Mouse (Mus musculus) ovary, postnatal 10 days (tissue): ENCODE measurements around the gene Lingo1.

Experiments used
- DNase-seq: peaks from one replicate; pipeline ENCODE4 v3.0.0; 2022; ENCODE audit warnings: low spot score

Lingo1 gene

GRCm38 (mm10) chr9:56678929-56679681, 117.2 kb downstream of the Lingo1 start:
- no peak for DNase-seq

- no peak for DNase-seq
These were observed 120.6 kb downstream of the Lingo1 start for GRCm38 (mm10) chr9:56675696-56676095.

- DNase-seq, result no peak
These were observed 126.6 kb downstream of the Lingo1 start for GRCm38 (mm10) chr9:56669605-56670221.

GRCm38 (mm10) chr9:56664136-56664535, 132.1 kb downstream of the Lingo1 start:
- DNase-seq, result no peak

- DNase-seq, result no peak
These were observed 133.3 kb downstream of the Lingo1 start for GRCm38 (mm10) chr9:56662946-56663345.

- no peak for DNase-seq
These were observed 133.9 kb downstream of the Lingo1 start for GRCm38 (mm10) chr9:56662405-56662804.

GRCm38 (mm10) chr9:56661217-56661840, 134.9 kb downstream of the Lingo1 start:
- DNase-seq, result no peak

- DNase-seq, result no peak
These were observed 137.7 kb downstream of the Lingo1 start for GRCm38 (mm10) chr9:56658580-56658979.

DNA sequence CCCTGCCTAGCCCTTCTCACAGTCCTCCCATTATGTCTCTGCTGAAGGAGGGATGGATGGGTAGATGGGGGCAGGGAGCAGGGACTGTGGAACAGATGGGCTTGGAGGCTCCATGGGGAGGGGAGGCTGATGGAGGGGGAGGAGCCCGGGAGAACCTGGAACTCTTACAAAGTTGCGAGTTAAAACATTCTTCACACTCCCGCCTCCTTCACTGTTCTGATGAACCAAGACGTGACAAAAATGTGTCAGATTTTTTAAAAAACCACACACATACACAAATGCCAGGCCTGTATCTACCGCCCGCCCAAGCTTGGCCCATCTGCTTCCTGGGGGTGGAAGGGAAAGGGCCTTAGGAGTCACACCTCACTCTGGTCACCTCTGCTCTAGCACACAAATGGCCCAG, 138.3 kb downstream of the Lingo1 start:
- no peak for DNase-seq

DNA sequence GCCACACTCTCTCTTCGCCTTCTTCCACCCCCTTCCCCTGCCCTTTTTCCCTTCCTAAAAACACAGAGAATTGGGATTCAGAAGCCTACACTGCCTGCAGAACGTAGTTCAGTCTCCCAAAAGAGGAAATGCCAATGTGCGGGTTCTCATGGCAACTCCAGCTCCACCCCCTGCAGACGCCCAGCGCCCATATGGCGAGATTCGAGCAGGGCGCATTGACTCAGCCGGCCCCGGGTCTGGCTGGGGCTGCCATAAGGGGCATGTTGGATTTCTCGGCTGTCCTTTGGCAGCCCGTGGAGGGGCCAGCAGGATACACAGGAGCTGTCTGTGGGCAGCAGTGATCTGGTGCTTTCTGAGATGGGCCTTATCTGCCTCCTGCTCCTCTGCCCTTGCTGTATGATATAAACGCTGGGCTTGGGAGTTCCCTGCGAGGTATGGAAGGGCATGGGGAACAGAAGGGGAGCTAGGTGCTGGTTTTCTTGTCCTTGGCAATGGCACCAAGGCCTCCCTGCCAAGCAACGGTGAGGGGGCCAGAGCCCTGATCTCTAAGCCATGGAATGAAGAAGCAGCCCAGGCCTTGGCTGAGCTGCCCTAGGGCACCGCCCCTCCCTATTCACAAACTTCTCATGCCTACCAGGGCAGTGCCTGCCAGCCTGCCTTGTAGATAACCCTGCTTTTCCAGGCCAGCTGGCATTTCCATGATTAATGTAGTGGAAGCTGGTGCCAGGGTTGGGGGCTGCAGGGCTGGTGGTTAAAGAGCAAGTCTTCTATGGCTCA, 139.3 kb downstream of the Lingo1 start:
- no peak for DNase-seq

GRCm38 (mm10) chr9:56655167-56655566, 141.1 kb downstream of the Lingo1 start:
- no peak for DNase-seq

DNA sequence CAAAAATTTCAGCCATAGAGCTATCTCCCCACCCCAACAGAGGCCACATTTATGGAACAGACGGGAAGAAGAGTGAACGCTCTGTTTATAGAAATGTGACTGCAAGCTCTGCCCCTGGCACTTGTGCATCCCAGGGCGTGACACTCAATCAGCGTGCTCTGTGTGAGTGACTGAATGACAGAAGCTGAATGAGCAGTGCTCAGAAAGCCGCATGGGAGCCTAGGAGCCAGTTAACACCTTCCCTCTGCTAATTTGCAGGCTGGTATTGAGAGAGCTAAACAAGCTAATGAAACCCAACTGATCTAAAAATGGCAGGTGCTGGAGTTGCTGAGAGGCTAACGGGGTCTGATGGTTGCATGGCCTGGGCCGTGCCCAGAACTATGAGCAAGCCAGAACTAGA, 143.7 kb downstream of the Lingo1 start:
- DNase-seq, result no peak

DNA sequence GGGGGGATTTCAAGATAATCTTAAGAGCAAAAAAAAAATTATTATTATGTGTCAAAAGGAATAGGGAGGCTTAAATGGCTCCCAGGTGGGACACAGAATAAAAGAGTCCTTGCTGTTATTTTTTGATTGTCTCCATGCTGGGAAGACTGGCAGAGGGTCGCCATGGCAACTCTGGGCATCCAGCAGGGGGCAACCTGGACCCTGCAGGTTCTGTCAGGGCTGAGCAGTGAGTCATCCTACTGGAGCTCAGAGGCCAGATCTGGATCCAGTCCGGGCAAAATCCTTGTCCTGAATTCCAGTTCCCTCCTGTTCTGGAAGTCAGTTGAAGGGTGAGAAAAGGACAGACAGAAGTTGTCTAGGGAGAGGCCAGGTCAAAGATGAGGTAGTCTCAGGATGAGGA, 144.7 kb downstream of the Lingo1 start:
- no peak for DNase-seq

DNA sequence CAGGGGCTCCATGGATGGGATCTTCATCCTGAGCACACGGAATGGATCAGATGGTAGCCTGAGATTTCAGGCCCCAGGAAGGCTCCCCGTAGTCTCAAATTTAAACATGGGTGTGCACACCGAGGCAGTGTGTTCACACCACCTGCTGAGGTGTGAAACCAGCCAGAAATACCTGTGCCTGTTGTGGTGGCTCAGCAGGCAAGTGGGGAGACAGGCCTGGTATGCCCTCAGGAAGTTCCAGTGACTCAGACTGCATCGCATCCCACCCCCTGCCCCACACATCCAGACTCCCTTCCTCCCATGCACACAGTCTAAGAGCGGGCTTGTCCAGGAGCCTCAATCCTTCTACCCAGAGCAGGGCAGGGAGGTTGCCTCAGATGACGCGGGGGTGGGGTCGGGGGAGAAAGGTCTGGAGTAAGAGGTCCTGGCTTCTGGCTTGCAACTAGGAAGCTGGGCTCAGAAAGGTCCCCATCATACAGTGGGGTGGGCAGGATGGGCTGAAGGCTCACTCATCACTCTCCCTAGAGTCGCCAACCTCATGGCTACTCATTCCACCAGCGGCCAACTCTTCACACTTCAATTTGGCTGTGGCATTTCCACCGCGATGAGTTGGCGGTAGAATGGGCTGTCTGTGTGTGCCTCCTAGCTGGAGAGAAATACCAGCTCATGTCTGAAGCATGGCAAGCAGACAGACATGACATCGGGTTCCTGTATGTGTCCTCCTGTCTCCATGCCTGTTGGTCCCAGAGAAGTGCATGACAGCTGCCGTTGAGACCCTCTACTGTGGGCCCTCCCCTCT, 149.8 kb downstream of the Lingo1 start:
- DNase-seq, result no peak

DNA sequence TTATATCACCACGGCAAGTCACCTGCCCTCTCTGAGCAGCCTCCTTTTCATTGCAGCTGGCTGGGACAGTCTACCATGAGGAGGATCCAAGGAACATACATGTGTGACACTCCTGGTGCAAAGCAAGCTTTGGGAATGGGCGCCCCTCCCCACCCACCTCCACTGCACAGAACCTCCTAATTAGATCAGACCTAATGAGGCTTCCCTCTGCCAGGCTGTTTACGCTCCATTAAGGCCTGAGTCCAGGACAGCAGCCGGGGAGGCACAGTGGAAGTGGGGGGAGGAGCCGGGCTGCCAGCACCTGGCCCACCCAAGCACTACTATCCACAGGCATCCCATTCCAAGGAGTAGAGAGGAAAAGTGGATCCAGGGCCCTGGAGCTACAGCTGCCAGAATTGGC, 152.8 kb downstream of the Lingo1 start:
- no peak for DNase-seq

- no peak for DNase-seq
These were observed 157.9 kb downstream of the Lingo1 start for GRCm38 (mm10) chr9:56638226-56638905.

- DNase-seq, result no peak
These were observed 158.8 kb downstream of the Lingo1 start for GRCm38 (mm10) chr9:56637403-56637857.

DNA sequence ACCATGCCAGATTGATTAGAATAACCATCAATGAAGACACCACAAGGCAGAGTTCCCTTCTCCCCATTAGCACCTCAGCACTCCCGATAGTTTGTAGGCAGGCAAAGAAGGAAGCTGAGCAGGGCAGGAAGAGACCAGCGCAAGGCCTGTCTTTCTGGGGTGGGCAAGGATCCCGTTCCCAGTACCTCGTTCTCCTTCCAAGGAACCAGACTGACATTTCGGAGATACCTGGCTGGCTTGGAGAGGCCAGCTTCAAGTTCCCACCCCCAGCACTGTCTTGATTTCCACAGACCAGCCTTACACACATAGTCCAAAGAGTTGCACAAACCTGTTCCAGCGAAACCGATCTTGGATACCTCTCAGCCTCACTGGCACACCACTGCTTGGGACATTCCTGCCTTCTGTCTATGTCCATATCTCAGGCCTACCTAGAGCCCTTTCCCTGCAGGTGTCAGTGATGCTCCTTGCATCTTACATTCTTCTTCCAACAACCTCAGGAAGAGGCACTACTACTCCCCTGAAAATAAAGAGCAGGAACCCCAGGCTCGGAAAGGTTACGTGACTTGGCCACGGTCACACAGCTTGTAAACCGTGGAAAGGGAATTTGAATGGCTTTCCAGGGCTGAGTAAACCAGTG, 159.4 kb downstream of the Lingo1 start:
- no peak for DNase-seq

DNA sequence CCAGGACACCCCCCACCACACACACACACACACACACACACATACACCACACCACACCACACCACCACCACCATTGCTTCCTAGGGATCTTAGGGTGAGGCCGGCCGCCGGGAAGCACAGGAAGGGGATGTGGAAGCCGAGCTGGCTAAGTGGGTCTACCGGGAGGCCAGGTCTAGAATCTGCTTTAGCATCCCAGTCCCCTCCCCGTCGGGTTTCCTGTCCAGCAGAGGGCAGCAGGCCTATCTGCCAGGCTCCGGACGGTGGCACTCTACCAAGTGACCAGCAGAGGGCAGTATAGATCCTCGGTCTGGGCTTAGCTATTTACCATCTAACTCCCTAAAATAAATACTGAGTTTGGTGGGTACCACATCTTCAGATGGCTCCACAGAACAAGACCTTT, 160.1 kb downstream of the Lingo1 start:
- peak; percentile 85 for DNase-seq

DNA sequence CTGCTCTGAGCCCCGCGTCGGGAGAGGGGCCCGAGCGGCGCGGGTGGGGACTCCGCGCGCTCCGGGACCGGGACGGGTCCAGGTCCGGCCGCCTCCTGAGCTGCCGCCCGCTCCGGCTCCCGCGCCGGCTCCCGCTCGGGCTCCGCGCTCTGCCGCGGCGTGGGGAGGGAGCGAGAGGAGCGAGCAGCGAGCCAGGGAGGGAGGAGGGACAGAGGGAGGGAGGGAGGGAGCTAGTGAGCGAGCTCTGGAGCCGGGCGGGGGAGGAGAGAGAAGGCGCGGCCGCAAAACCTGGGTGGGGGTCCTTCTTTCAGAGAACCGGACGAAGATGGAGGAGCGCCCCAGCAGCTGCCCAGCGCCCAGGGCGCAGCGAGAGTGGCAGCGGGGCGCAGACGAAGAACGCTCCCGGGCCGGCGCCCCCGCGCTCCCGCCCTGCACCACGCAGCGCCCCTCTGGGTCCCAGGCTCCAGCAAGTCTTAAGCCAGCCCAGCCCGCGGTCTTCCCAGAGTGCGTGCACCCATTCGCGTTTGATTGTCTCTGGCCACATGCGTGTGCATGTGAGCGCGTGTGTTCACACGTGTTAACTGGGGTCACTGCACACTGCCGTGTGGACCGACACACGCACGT, 160.7 kb downstream of the Lingo1 start:
- DNase-seq, result no peak
